Mouse (Mus musculus) lung, postnatal 0 days (tissue): Measurements from ENCODE around the gene Gpr158.

Experiments used
- CTCF ChIP-seq: IDR thresholded peaks from 2 replicates; pipeline ENCODE4 v1.5.1; 2016; ENCODE audit warnings: antibody characterized with exemption, mild to moderate bottlenecking
- EP300 ChIP-seq: IDR thresholded peaks from 2 replicates; pipeline ENCODE4 v1.6.1; 2016; ENCODE audit warnings: antibody characterized with exemption, mild to moderate bottlenecking, control low read depth

GRCm38 (mm10) chr2:21665721-21666120, 298.4 kb downstream of the Gpr158 start:
- no peak for TF ChIP-seq EP300
- TF ChIP-seq CTCF: no peak
